Mouse (Mus musculus) ES-Bruce4 (cell line): ENCODE results near the gene Ugt1a6a. TPM values are rescaled to one million over a fixed set of nuclear protein-coding genes. Genes with fewer than 3 reads are reported as not detected.
"Not testable (repeated sequence)": the region's sequence is repeated elsewhere in the genome, so short reads cannot be mapped to it uniquely, and the experiment has no call there.

Experiments
- H3K27ac ChIP-seq: 2 replicates; pipeline ENCODE4 v1.5.1; 2012; ENCODE audit warnings: low read length, inconsistent platforms; ENCODE audit not compliant: insufficient read depth
- H3K27me3 ChIP-seq: 2 replicates; pipeline ENCODE4 v1.6.1; 2012; ENCODE audit warnings: mild to moderate bottlenecking, low read length, inconsistent platforms; ENCODE audit not compliant: control insufficient read depth, poor library complexity, insufficient read depth, severe bottlenecking
- H3K36me3 ChIP-seq: 2 replicates; pipeline ENCODE4 v1.6.1; 2012; ENCODE audit warnings: inconsistent platforms, mild to moderate bottlenecking, low read length, moderate library complexity; ENCODE audit not compliant: control insufficient read depth, poor library complexity, insufficient read depth, severe bottlenecking
- H3K4me1 ChIP-seq: one replicate; pipeline ENCODE4 v1.8.1; 2011; ENCODE audit warnings: low read length; ENCODE audit not compliant: control insufficient read depth, insufficient read depth
- H3K4me3 ChIP-seq: 2 replicates; pipeline ENCODE4 v1.5.1; 2011; ENCODE audit warnings: low read depth, mild to moderate bottlenecking, low read length
- H3K9ac ChIP-seq: 2 replicates; pipeline ENCODE4 v1.6.1; 2012; ENCODE audit warnings: low read depth, mild to moderate bottlenecking, inconsistent platforms; ENCODE audit not compliant: poor library complexity, severe bottlenecking
- H3K9me3 ChIP-seq: replicated peaks from 2 replicates; pipeline ENCODE4 v1.6.1; 2012; ENCODE audit warnings: mild to moderate bottlenecking, low read length, inconsistent platforms; ENCODE audit not compliant: control insufficient read depth, poor library complexity, insufficient read depth, severe bottlenecking
- CTCF ChIP-seq: IDR thresholded peaks from one replicate; pipeline ENCODE4 v1.8.1; 2011; ENCODE audit warnings: low read depth, low read length
- EP300 ChIP-seq: IDR thresholded peaks from 2 replicates; pipeline ENCODE4 v1.6.1; 2011; ENCODE audit warnings: low read depth, low read length; ENCODE audit not compliant: insufficient read depth
- POLR2A ChIP-seq: IDR thresholded peaks from one replicate; pipeline ENCODE4 v1.8.1; 2011; ENCODE audit warnings: low read length; ENCODE audit not compliant: insufficient read depth
- polyA plus RNA-seq: library from polyadenylated mRNA; stranded (reverse); fragments of >200 nt; gene quantifications from 2 replicates; pipeline ENCODE4 v1.2.4, GENCODE M21; 2011; ENCODE audit warnings: low read depth; ENCODE audit not compliant: missing spikeins, insufficient read depth, insufficient read length

The Ugt1a6a gene
- polyA plus RNA-seq, 1 experiment = not detected

DNA sequence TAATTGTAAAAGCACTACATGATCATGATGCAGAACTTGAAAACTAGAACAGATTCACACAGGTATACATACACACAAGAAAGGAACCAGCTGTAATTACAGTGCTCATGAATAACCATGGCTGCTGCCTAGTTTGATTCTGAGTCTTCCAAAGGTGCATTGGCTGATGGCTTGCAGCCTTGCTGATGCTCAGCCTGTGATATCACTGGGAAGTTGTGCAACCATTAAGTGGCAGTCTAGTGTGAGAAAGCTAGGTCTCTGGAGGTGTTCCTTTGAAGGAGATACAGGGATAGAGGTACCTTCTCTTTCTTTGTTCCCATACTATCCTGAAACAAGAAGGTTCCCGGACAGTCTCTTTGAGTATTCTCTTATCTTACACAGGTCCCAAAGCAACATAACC lies 84.4 kb downstream of the Ugt1a6a start:
- Histone ChIP-seq H3K9me3 (peaks cover 8% of the 10 kb centered on the region), H3K27me3 (no peaks in the 10 kb centered on the region), H3K4me3 (no peak overlapping the region), H3K4me1 (no peaks in the 10 kb centered on the region), H3K36me3 (no peaks in the 10 kb centered on the region), H3K9ac (no peak overlapping the region), H3K27ac (no peak overlapping the region)
- TF ChIP-seq POLR2A (no peak), EP300 (no peak), CTCF (no peak)

DNA sequence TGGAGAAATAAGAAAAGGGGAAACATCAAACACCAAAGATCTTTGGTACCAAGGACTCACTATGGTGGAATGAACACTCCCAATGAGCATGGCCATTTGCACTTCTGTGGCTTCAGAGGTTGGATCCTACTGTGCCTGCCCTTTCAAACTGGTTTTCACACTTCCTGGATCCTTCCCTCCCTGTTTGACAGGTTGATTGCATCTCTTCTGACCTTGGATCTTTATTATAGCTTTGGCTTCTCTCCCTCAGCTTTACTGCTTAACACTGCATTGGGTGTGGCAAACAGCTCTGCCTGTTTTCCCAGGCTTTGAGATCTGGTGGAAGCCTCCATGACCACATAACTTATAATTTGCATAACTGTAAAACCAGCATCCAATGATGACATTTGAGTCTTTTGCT lies 85.7 kb downstream of the Ugt1a6a start:
- no peak overlapping the region for H3K4me3 ChIP-seq
- no peaks in the 10 kb centered on the region for H3K36me3 ChIP-seq
- H3K27me3 ChIP-seq = no peaks in the 10 kb centered on the region

DNA sequence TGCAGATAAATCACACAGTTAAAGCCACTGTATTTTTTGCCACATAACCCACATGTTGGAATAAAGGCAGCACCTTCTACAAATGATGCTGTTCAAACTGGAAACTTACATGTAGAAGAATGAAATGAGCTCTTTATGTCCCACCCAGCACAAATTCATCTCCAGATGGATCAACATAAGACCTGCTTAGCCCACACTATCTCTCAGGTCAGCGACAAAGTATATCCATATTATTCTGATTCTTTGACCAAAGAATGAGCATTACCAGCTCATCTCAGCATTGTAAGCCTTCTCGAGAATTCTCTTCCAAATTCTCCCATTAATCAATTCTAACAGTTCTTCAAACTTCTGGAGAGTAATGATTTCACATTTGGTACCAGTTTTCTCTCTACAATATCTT lies 87.6 kb downstream of the Ugt1a6a start:
- Histone ChIP-seq H3K27me3 (no peaks in the 10 kb centered on the region), H3K27ac (no peak overlapping the region), H3K4me1 (no peaks in the 10 kb centered on the region), H3K4me3 (no peak overlapping the region), H3K9me3 (peaks cover 4% of the 10 kb centered on the region), H3K36me3 (no peaks in the 10 kb centered on the region), H3K9ac (no peak overlapping the region)
- TF ChIP-seq EP300 (no peak), POLR2A (no peak), CTCF (no peak)

More for the DNA sequence above, 85.7 kb downstream of the Ugt1a6a start:
- no peak overlapping the region for H3K9ac ChIP-seq
- H3K27ac ChIP-seq = no peak overlapping the region
- H3K9me3 ChIP-seq = peaks cover 8% of the 10 kb centered on the region
- no peaks in the 10 kb centered on the region for H3K4me1 ChIP-seq
- TF ChIP-seq EP300 = no peak
- no peak for TF ChIP-seq CTCF
- TF ChIP-seq POLR2A = no peak

DNA sequence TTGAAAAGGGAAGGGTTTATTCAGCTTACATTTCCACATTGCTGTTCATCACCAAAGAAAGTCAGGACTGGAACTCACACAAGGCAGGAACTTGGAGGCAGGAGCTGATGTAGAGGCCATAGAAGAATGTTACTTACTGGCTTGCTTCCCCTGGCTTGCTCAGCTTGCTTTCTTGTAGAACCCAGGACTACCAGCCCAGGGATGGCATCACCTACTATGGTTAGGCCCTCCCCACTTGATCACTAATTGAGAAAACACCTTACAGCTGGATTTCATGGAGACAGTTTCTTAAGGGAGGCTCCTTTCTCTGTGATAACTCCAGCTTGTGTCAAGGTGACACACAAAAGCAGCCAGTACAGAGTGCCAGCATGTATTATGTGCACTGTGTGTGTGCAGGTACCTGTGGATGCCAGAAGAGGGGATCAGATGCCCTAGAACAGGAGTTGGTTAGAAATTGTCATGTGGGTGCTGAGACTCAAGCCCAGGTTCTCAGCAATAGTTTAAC lies 88.5 kb downstream of the Ugt1a6a start:
- H3K4me3 ChIP-seq, H3K27me3 ChIP-seq, H3K27ac ChIP-seq, H3K9ac ChIP-seq, H3K4me1 ChIP-seq, H3K36me3 ChIP-seq, H3K9me3 ChIP-seq: not testable (repeated sequence)

DNA sequence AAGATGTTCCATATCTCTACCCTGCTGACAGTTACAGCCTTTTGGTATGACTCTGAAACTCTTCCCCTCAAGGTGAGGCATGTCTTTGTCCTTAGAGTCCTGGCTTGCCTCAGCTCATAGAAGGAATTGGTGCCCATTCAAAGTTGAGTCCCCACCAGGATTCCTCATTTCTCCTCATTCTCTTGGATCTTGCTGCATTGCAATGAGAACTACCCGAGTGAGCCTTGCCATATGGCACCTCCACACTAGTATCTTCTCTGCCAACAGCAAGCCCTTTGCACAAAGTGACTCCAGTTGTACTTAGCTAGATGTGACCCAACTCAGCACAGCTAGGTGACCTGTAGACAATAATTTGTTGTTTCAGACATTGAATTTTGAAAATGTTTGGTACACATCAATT lies 89.0 kb downstream of the Ugt1a6a start:
- H3K27me3 ChIP-seq = no peaks in the 10 kb centered on the region
- no peak overlapping the region for H3K27ac ChIP-seq
- no peaks in the 10 kb centered on the region; the same call in 1 of the 2 replicates for H3K9me3 ChIP-seq
- no peak overlapping the region for H3K9ac ChIP-seq
- TF ChIP-seq POLR2A = no peak
- no peak for TF ChIP-seq EP300
- no peak for TF ChIP-seq CTCF
- H3K4me3 ChIP-seq = no peak overlapping the region
- no peaks in the 10 kb centered on the region for H3K4me1 ChIP-seq
- no peaks in the 10 kb centered on the region for H3K36me3 ChIP-seq

DNA sequence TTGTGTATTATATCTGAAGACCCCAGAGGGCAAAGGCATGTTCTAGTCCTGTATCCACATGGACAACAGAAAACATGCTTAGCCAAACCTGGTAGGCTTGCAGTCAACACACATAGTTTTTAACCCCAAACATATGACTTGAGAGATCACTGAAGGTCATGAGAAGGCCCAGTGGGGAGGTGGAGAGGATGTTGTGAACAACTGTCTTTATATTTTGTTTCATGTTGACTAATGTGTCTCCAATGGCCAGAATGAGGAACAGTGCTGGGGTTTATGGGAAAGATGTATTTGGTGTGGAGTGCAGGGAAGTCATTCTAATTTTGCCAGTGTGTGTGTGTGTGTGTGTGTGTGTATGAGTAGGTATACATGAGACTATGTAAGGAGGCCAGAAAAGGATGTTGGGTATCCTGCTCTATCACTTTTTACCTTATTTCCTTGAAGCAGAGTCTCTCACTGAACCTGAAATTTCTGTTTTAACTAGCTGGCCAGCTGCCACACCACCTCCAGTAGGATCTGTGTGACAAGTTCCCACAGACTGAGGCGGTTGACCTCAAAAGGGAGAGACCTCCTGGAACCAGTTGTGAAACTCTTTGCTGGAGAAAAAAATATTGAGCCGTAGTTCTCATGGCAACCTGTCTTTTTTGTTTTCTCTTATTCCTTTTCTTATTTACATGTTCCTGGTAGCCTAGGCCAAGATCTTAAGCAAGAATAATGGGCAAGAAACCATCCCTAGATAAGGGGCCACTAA lies 89.6 kb downstream of the Ugt1a6a start:
- Histone ChIP-seq H3K4me1 (no peaks in the 10 kb centered on the region), H3K9me3 (no peaks in the 10 kb centered on the region; the same call in 1 of the 2 replicates), H3K9ac (no peak overlapping the region), H3K27ac (no peak overlapping the region), H3K36me3 (no peaks in the 10 kb centered on the region), H3K4me3 (no peak overlapping the region), H3K27me3 (no peaks in the 10 kb centered on the region)
- TF ChIP-seq EP300 = no peak
- TF ChIP-seq CTCF = no peak
- TF ChIP-seq POLR2A = no peak

DNA sequence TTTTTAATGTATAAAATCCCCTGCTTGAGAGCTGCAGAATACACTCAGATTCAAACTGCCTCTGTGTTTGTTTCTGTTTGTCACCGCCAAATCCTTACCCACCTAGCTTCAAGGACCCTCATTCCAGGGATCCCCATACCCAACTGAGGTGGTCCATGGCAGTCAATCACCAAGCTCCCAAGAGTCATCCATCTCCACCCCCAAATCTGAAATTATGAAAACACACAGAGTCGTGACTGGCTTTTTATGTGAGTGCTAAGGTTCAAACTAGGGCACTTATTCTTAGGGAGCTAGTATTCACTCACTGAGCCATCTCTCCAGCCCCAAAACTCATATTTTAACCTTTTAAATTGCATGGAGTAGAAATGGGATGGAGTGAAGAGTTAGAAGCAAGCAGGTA lies 90.7 kb downstream of the Ugt1a6a start:
- not testable (repeated sequence) for H3K27ac ChIP-seq, H3K4me3 ChIP-seq, H3K36me3 ChIP-seq, H3K27me3 ChIP-seq, H3K9ac ChIP-seq, H3K9me3 ChIP-seq, H3K4me1 ChIP-seq
